Mouse (Mus musculus) thymus, postnatal 25 days (tissue): Measurements from ENCODE around the gene Cngb1.
"Not testable (repeated sequence)": the region's sequence is repeated elsewhere in the genome, so short reads cannot be mapped to it uniquely, and the experiment has no call there.

Experiments used
- DNase-seq: peaks from one replicate; pipeline ENCODE4 v3.0.0; 2022

Cngb1 gene

GRCm38 (mm10) chr8:95243853-95244252 is 62.5 kb downstream of the Cngb1 start:
- no peak for DNase-seq

GRCm38 (mm10) chr8:95242826-95243571 is 63.4 kb downstream of the Cngb1 start:
- DNase-seq = no peak

GRCm38 (mm10) chr8:95242099-95242825 is 64.1 kb downstream of the Cngb1 start:
- no peak for DNase-seq

GRCm38 (mm10) chr8:95235683-95236082 is 70.7 kb downstream of the Cngb1 start:
- DNase-seq = peak; percentile 80

GRCm38 (mm10) chr8:95230086-95230485 is 76.3 kb downstream of the Cngb1 start:
- DNase-seq = not testable (repeated sequence)

GRCm38 (mm10) chr8:95227151-95227468 is 79.3 kb downstream of the Cngb1 start:
- no peak for DNase-seq

- DNase-seq = no peak
These were observed 79.9 kb downstream of the Cngb1 start for GRCm38 (mm10) chr8:95226251-95227150.

GRCm38 (mm10) chr8:95223969-95224368 is 82.4 kb downstream of the Cngb1 start:
- DNase-seq = no peak

GRCm38 (mm10) chr8:95221045-95221444 is 85.3 kb downstream of the Cngb1 start:
- DNase-seq = no peak

- no peak for DNase-seq
These were observed 85.8 kb downstream of the Cngb1 start for GRCm38 (mm10) chr8:95220571-95220998.

GRCm38 (mm10) chr8:95219623-95220022 is 86.8 kb downstream of the Cngb1 start:
- no peak for DNase-seq

GRCm38 (mm10) chr8:95215709-95216360 is 90.5 kb downstream of the Cngb1 start:
- no peak for DNase-seq

- DNase-seq = no peak
These were observed 96.5 kb downstream of the Cngb1 start for GRCm38 (mm10) chr8:95209924-95210323.

- no peak for DNase-seq
These were observed 100.4 kb downstream of the Cngb1 start for GRCm38 (mm10) chr8:95205946-95206345.

GRCm38 (mm10) chr8:95204039-95204380 is 102.4 kb downstream of the Cngb1 start:
- peak; percentile 69 for DNase-seq

GRCm38 (mm10) chr8:95203326-95204038 is 102.9 kb downstream of the Cngb1 start:
- DNase-seq = no peak

- no peak for DNase-seq
These were observed 103.6 kb downstream of the Cngb1 start, which contains the start of gene Kifc3 for GRCm38 (mm10) chr8:95202649-95203275. Gene Kifc3, minus strand, starts transcription at chr8:95202812.

GRCm38 (mm10) chr8:95202056-95202570 is 104.3 kb downstream of the Cngb1 start:
- no peak for DNase-seq

GRCm38 (mm10) chr8:95201491-95201890 is 104.9 kb downstream of the Cngb1 start:
- DNase-seq = no peak

GRCm38 (mm10) chr8:95200001-95200405 is 106.4 kb downstream of the Cngb1 start:
- DNase-seq = no peak

- DNase-seq = no peak
These were observed 110.7 kb downstream of the Cngb1 start for GRCm38 (mm10) chr8:95195728-95196127.
